Mouse (Mus musculus) thymus, adult 2 months (tissue): Measurements from ENCODE around the gene Ubash3b.

ENCODE experiments used
- CTCF ChIP-seq: fragments of 200-500 bp; IDR thresholded peaks from 2 replicates; pipeline ENCODE4 v1.5.1; 2012; ENCODE audit warnings: mild to moderate bottlenecking, control low read depth, low read length, moderate library complexity, borderline replicate concordance; ENCODE audit not compliant: control insufficient read depth, poor library complexity, insufficient read depth; ENCODE audit errors: extremely low read depth
- POLR2A ChIP-seq: fragments of 200-500 bp; IDR thresholded peaks from 2 replicates; pipeline ENCODE4 v1.6.1; 2012; ENCODE audit warnings: mild to moderate bottlenecking, low read length, control low read depth, moderate library complexity; ENCODE audit not compliant: control insufficient read depth, poor library complexity, insufficient read depth; ENCODE audit errors: extremely low read depth

GRCm38 (mm10) chr9:41156006-41156719 is 5.3 kb downstream of the Ubash3b start:
- TF ChIP-seq CTCF (no peak), POLR2A (no peak)
